ENCODE assay signal across 9 mouse cellular contexts in the genomic region with DNA sequence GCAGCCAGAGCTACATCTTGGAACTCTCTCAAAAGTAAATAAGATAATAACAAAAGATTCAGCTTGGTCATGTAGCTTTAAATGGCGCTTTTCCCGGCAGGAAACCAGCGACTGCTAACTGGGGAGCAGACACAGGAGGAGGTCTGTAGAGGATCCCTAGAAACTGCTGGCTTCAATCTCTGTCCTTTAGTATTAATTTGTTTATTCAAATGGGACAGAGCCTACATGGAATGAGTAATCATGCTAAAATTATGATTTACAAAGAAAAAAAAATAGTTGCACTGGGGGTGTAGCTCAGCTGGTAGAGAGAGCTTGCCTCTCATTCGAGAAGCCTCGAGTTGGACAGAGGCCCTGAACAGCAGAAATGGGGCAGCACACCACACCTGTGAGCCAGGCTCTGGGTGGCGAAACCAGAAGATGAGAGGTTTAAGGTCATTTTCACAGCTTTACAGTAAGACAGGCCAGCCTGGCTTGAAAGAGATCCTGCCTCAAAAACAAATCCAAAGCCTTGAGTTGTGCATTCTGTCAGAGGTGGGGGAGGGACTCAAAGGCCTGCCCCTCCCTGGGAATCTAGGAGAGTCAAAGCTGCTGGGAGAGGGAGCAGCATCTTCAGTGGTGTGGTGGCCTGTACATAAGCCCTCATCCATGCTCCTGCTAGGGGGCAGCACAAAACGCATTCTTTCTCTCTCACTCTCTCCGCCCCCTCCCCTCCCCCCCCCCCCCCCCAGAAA. TPM values are rescaled to one million over a fixed set of nuclear protein-coding genes. Genes with fewer than 3 reads are reported as not detected.
DNase-seq lines count a peak whose midpoint lies in the region; ATAC-seq and TF ChIP-seq lines count a peak whose summit lies in the region.
"Had no signal": no experiment of that assay in that cellular context is flagged by ENCODE, and none has a peak within 500 bp of the region (broad histone marks: within the 10 kb centered on the region; RNA-seq: fewer than 3 reads in every experiment).

No protein-coding gene starts in this region.

- 60% methylated on average over 8 of the region's 8 CpGs for WGBS in kidney, embryonic 16.5 days
- 65% methylated on average over 8 of the region's 8 CpGs for WGBS in kidney, embryonic 14.5 days
- WGBS in embryonic facial prominence, embryonic 15.5 days = 50% methylated on average over 8 of the region's 8 CpGs
- 52% methylated on average over 8 of the region's 8 CpGs for whole genome bisulfite sequencing in liver, embryonic 14.5 days (ENCODE audit: insufficient replicate concordance)
- WGBS in midbrain, embryonic 10.5 days = 56% methylated on average over 8 of the region's 8 CpGs

- no peak for TF ChIP-seq EP300 in liver, embryonic 14.5 days (IDR thresholded peaks at IDR 0.05; ENCODE audit: low read depth)

- H3K4me2 ChIP-seq in kidney, embryonic 16.5 days (replicated peaks; ENCODE audit: low read depth, low read length) = no peak overlapping the region
- H3K4me2 ChIP-seq in kidney, embryonic 14.5 days (replicated peaks; ENCODE audit: low read depth, low read length) = no peak overlapping the region
- no peak overlapping the region for H3K4me2 ChIP-seq in embryonic facial prominence, embryonic 15.5 days (replicated peaks)
- H3K4me2 ChIP-seq in liver, embryonic 14.5 days (ENCODE audit: low read depth) = no peak overlapping the region
- H3K4me2 ChIP-seq: neural tube, embryonic 12.5 days had no signal

- H3K4me3 ChIP-seq in kidney, embryonic 16.5 days (ENCODE audit: low read length) = no peak overlapping the region
- no peak overlapping the region for H3K4me3 ChIP-seq in kidney, embryonic 14.5 days (ENCODE audit: low read length)
- no peak overlapping the region for H3K4me3 ChIP-seq in embryonic facial prominence, embryonic 15.5 days (replicated peaks)
- H3K4me3 ChIP-seq in liver, embryonic 14.5 days (ENCODE audit: insufficient read depth in 1 of 2, low read depth in 2 of 2, low read length in 2 of 2) = no peak overlapping the region
- H3K4me3 ChIP-seq in midbrain, embryonic 10.5 days = no peak overlapping the region
- H3K4me3 ChIP-seq: neural tube, embryonic 12.5 days had no signal

- peak; percentile 75 for DNase-seq in brain, adult 2 months (ENCODE audit: low read depth, low spot score)
- no peak for DNase-seq in liver, embryonic 14.5 days (ENCODE audit: low read depth in 3 of 3, low spot score in 3 of 3)
- no peak for DNase-seq in midbrain, embryonic 10.5 days (ENCODE audit: low spot score)
- no peak for DNase-seq in gastrocnemius, adult 8-10 months (ENCODE audit: low spot score in 2 of 2)
- DNase-seq in adrenal gland, postnatal 10 days = no peak

- H3K27ac ChIP-seq in kidney, embryonic 16.5 days (ENCODE audit: low read length) = 0 out of 2 replicates have a peak overlapping the region, but pooled peaks have one; percentile 48
- no peak overlapping the region for H3K27ac ChIP-seq in kidney, embryonic 14.5 days (ENCODE audit: low read depth, low read length)
- H3K27ac ChIP-seq in embryonic facial prominence, embryonic 15.5 days (replicated peaks) = 0 out of 2 replicates have a peak overlapping the region, but pooled peaks have one; percentile 22
- no peak overlapping the region for H3K27ac ChIP-seq in liver, embryonic 14.5 days
- H3K27ac ChIP-seq in midbrain, embryonic 10.5 days (replicated peaks) = no peak overlapping the region
- H3K27ac ChIP-seq: neural tube, embryonic 12.5 days had no signal

- no peak overlapping the region for H3K9ac ChIP-seq in kidney, embryonic 16.5 days (replicated peaks; ENCODE audit: low read length)
- no peak overlapping the region for H3K9ac ChIP-seq in kidney, embryonic 14.5 days (ENCODE audit: low read depth, low read length)
- no peak overlapping the region for H3K9ac ChIP-seq in embryonic facial prominence, embryonic 15.5 days
- H3K9ac ChIP-seq in liver, embryonic 14.5 days (replicated peaks) = no peak overlapping the region
- H3K9ac ChIP-seq: neural tube, embryonic 12.5 days had no signal

- no peaks in the 10 kb centered on the region for H3K9me3 ChIP-seq in kidney, embryonic 16.5 days (ENCODE audit: low read length)
- H3K9me3 ChIP-seq in kidney, embryonic 14.5 days (ENCODE audit: control insufficient read depth, low read length) = peaks cover 4% of the 10 kb centered on the region; the same call in 1 of the 2 replicates
- H3K9me3 ChIP-seq in embryonic facial prominence, embryonic 15.5 days (replicated peaks) = no peaks in the 10 kb centered on the region
- H3K9me3 ChIP-seq in liver, embryonic 14.5 days (ENCODE audit: control insufficient read depth, low read length) = no peaks in the 10 kb centered on the region
- H3K9me3 ChIP-seq in midbrain, embryonic 10.5 days (replicated peaks) = peaks cover 10% of the 10 kb centered on the region; the same call in 1 of the 2 replicates
- H3K9me3 ChIP-seq: neural tube, embryonic 12.5 days had no signal

- peaks cover 41% of the 10 kb centered on the region for H3K36me3 ChIP-seq in kidney, embryonic 16.5 days (ENCODE audit: insufficient read depth, low read length)
- peaks cover 42% of the 10 kb centered on the region for H3K36me3 ChIP-seq in kidney, embryonic 14.5 days (ENCODE audit: control insufficient read depth, insufficient read depth, low read length)
- peaks cover 38% of the 10 kb centered on the region for H3K36me3 ChIP-seq in embryonic facial prominence, embryonic 15.5 days
- H3K36me3 ChIP-seq in liver, embryonic 14.5 days (replicated peaks; ENCODE audit: control insufficient read depth, insufficient read depth, low read depth) = peaks cover 27% of the 10 kb centered on the region
- peaks cover 55% of the 10 kb centered on the region for H3K36me3 ChIP-seq in midbrain, embryonic 10.5 days

- no peaks in the 10 kb centered on the region for H3K27me3 ChIP-seq in kidney, embryonic 16.5 days (ENCODE audit: insufficient read depth, low read length)
- H3K27me3 ChIP-seq in kidney, embryonic 14.5 days (ENCODE audit: control insufficient read depth, insufficient read depth, low read length) = no peaks in the 10 kb centered on the region
- H3K27me3 ChIP-seq in embryonic facial prominence, embryonic 15.5 days = no peaks in the 10 kb centered on the region
- H3K27me3 ChIP-seq in liver, embryonic 14.5 days (ENCODE audit: control insufficient read depth, insufficient read depth, low read length) = no peaks in the 10 kb centered on the region
- no peaks in the 10 kb centered on the region for H3K27me3 ChIP-seq in midbrain, embryonic 10.5 days (ENCODE audit: low read depth, poor library complexity, severe bottlenecking)
- H3K27me3 ChIP-seq: neural tube, embryonic 12.5 days had no signal

- ATAC-seq in kidney, embryonic 16.5 days (ENCODE audit: low FRiP score, low TSS enrichment) = no peak
- no peak for ATAC-seq in kidney, embryonic 14.5 days (ENCODE audit: low FRiP score, low TSS enrichment)
- ATAC-seq in embryonic facial prominence, embryonic 15.5 days (ENCODE audit: insufficient number of reproducible peaks, low FRiP score, low TSS enrichment, low read depth) = no peak
- no peak for ATAC-seq in liver, embryonic 14.5 days (ENCODE audit: insufficient read depth)

- 0 out of 2 replicates have a peak, but pooled peaks cover 6% of the 10 kb centered on the region for H3K4me1 ChIP-seq in kidney, embryonic 16.5 days (ENCODE audit: insufficient read depth, low read length)
- no peaks in the 10 kb centered on the region for H3K4me1 ChIP-seq in kidney, embryonic 14.5 days (ENCODE audit: control insufficient read depth, insufficient read depth, low read length)
- H3K4me1 ChIP-seq in embryonic facial prominence, embryonic 15.5 days = no peaks in the 10 kb centered on the region
- peaks cover 6% of the 10 kb centered on the region in 2 experiments for H3K4me1 ChIP-seq in liver, embryonic 14.5 days (replicated peaks; ENCODE audit: control insufficient read depth in 2 of 2, insufficient read depth in 2 of 2, low read length in 1 of 2)
- H3K4me1 ChIP-seq in midbrain, embryonic 10.5 days = peaks cover 10% of the 10 kb centered on the region
- H3K4me1 ChIP-seq: neural tube, embryonic 12.5 days had no signal

- peak; percentile 23 for TF ChIP-seq CTCF in liver, embryonic 14.5 days (IDR thresholded peaks at IDR 0.05; ENCODE audit: low read depth)

RNA-seq across cellular contexts. Expression of gene Baz1b, which starts 3.8 kb away (rescaled TPM):
- 33.4 and 35.1 TPM in 2 replicates for polyA plus RNA-seq in kidney, embryonic 16.5 days (2015; fragmentation: Nextera tagmentation; extraction: Ambion mirVana)
- polyA plus RNA-seq in kidney, embryonic 14.5 days (2014; fragmentation: Nextera tagmentation; extraction: Ambion mirVana) = 35.8 and 68.8 TPM in 2 replicates
- polyA plus RNA-seq in embryonic facial prominence, embryonic 15.5 days (2015; fragmentation: Nextera tagmentation; extraction: Ambion mirVana) = 36.2 and 42.4 TPM in 2 replicates
- polyA plus RNA-seq in liver, embryonic 14.5 days (2012; rRNA removed) = 14.3 and 20.7 TPM in 2 replicates
- 18.2 and 22.3 TPM in 2 replicates for polyA plus RNA-seq in liver, embryonic 14.5 days (2014; fragmentation: Nextera tagmentation; extraction: Ambion mirVana)
- polyA plus RNA-seq in midbrain, embryonic 10.5 days (2016; fragmentation: Nextera tagmentation; extraction: Ambion mirVana) = 49.3 and 51.5 TPM in 2 replicates
- total RNA-seq in gastrocnemius, adult 8-10 months (2022) = 10 to 100 TPM; 34.2 to 36.5 (median 35.3) TPM
- total RNA-seq in adrenal gland, postnatal 10 days (2021) = 10 to 100 TPM; 60.4 to 70.1 TPM

RNA-seq across cellular contexts. Expression of gene Bcl7b, which starts 15.2 kb away (rescaled TPM):
- 57.6 and 58.2 TPM in 2 replicates for polyA plus RNA-seq in kidney, embryonic 16.5 days (2015; fragmentation: Nextera tagmentation; extraction: Ambion mirVana)
- 47.9 and 56.1 TPM in 2 replicates for polyA plus RNA-seq in kidney, embryonic 14.5 days (2014; fragmentation: Nextera tagmentation; extraction: Ambion mirVana)
- polyA plus RNA-seq in embryonic facial prominence, embryonic 15.5 days (2015; fragmentation: Nextera tagmentation; extraction: Ambion mirVana) = 48.9 and 51.2 TPM in 2 replicates
- polyA plus RNA-seq in liver, embryonic 14.5 days (2012; rRNA removed) = 9.7 and 10.0 TPM in 2 replicates
- 25.6 and 26.7 TPM in 2 replicates for polyA plus RNA-seq in liver, embryonic 14.5 days (2014; fragmentation: Nextera tagmentation; extraction: Ambion mirVana)
- 49.4 and 49.5 TPM in 2 replicates for polyA plus RNA-seq in midbrain, embryonic 10.5 days (2016; fragmentation: Nextera tagmentation; extraction: Ambion mirVana)
- 10 to 100 TPM; 25.2 to 34.5 (median 28.4) TPM for total RNA-seq in gastrocnemius, adult 8-10 months (2022)
- total RNA-seq in adrenal gland, postnatal 10 days (2021) = 10 to 100 TPM; 41.9 to 43.3 TPM

RNA-seq across cellular contexts. Expression of gene Tbl2, which starts 33.8 kb away (rescaled TPM):
- 26.3 and 27.0 TPM in 2 replicates for polyA plus RNA-seq in kidney, embryonic 16.5 days (2015; fragmentation: Nextera tagmentation; extraction: Ambion mirVana)
- polyA plus RNA-seq in kidney, embryonic 14.5 days (2014; fragmentation: Nextera tagmentation; extraction: Ambion mirVana) = 11.9 and 24.5 TPM in 2 replicates
- polyA plus RNA-seq in embryonic facial prominence, embryonic 15.5 days (2015; fragmentation: Nextera tagmentation; extraction: Ambion mirVana) = 25.9 and 28.3 TPM in 2 replicates
- 4.4 and 5.5 TPM in 2 replicates for polyA plus RNA-seq in liver, embryonic 14.5 days (2012; rRNA removed)
- 9.8 and 10.2 TPM in 2 replicates for polyA plus RNA-seq in liver, embryonic 14.5 days (2014; fragmentation: Nextera tagmentation; extraction: Ambion mirVana)
- 23.6 and 25.8 TPM in 2 replicates for polyA plus RNA-seq in midbrain, embryonic 10.5 days (2016; fragmentation: Nextera tagmentation; extraction: Ambion mirVana)
- total RNA-seq in gastrocnemius, adult 8-10 months (2022) = 10 to 100 TPM in 1 of 4 experiments, 1 to 10 TPM in 3; 8.5 to 12.2 (median 8.9) TPM
- total RNA-seq in adrenal gland, postnatal 10 days (2021) = 10 to 100 TPM; 23.2 to 23.5 TPM

Comparison
In these comparisons a context has a peak if more than half of its experiments do, and no peak if none do; other contexts are left out.
1. H3K27ac ChIP-seq: peak in kidney, embryonic 16.5 days (single experiment) and embryonic facial prominence, embryonic 15.5 days (single experiment); none in kidney, embryonic 14.5 days (single experiment), liver, embryonic 14.5 days (single experiment) and midbrain, embryonic 10.5 days (single experiment).